Mouse (Mus musculus) stomach, postnatal 0 days (tissue): ENCODE results near the gene Wdr24. TPM values are rescaled to one million over a fixed set of nuclear protein-coding genes. Genes with fewer than 3 reads are reported as not detected.

Experiments used
- ATAC-seq: fragments of 200-750 bp; cut with Nextera tagmentation; 2 replicates; pipeline ENCODE4 v1.8.0; 2017; ENCODE audit not compliant: low FRiP score, low TSS enrichment
- DNase-seq: peaks from one replicate; pipeline ENCODE4 v3.0.0-alpha.2; 2016; ENCODE audit warnings: low spot score
- H3K27ac ChIP-seq: fragments of 300-500 bp; sonication (generic); replicated peaks from 2 replicates; pipeline ENCODE4 v1.5.1; 2014; ENCODE audit warnings: mild to moderate bottlenecking, control low read depth
- H3K27me3 ChIP-seq: fragments of 300-500 bp; sonication (generic); 2 replicates; pipeline ENCODE4 v1.6.1; 2014; ENCODE audit warnings: low read length; ENCODE audit not compliant: control insufficient read depth, insufficient read depth
- H3K36me3 ChIP-seq: fragments of 300-500 bp; sonication (generic); 2 replicates; pipeline ENCODE4 v1.6.1; 2014; ENCODE audit warnings: low read length, mixed read lengths; ENCODE audit not compliant: control insufficient read depth, insufficient read depth
- H3K4me1 ChIP-seq: fragments of 300-500 bp; sonication (generic); replicated peaks from 2 replicates; pipeline ENCODE4 v1.6.1; 2014; ENCODE audit warnings: antibody characterized with exemption; ENCODE audit not compliant: control insufficient read depth, insufficient read depth
- H3K4me2 ChIP-seq: fragments of 300-500 bp; sonication (generic); replicated peaks from 2 replicates; pipeline ENCODE4 v1.6.1; 2014; ENCODE audit warnings: low read depth, mild to moderate bottlenecking, control low read depth, moderate library complexity
- H3K4me3 ChIP-seq: fragments of 300-500 bp; sonication (generic); 2 replicates; pipeline ENCODE4 v1.5.1; 2014; ENCODE audit warnings: low read depth, low read length, control low read depth
- H3K9ac ChIP-seq: fragments of 300-500 bp; sonication (generic); 2 replicates; pipeline ENCODE4 v1.6.1; 2014; ENCODE audit warnings: mild to moderate bottlenecking, low read length, control low read depth, mixed read lengths
- H3K9me3 ChIP-seq: fragments of 300-500 bp; sonication (generic); 2 replicates; pipeline ENCODE4 v1.6.1; 2016; ENCODE audit warnings: low read length; ENCODE audit not compliant: control insufficient read depth
- CTCF ChIP-seq: IDR thresholded peaks from 2 replicates; pipeline ENCODE4 v1.5.1; 2016; ENCODE audit warnings: antibody characterized with exemption, low read depth, mild to moderate bottlenecking, moderate library complexity
- EP300 ChIP-seq: optimal IDR thresholded peaks from 2 replicates; pipeline ENCODE3; 2016; ENCODE audit warnings: antibody characterized with exemption
- WGBS: fragments of 180-500 bp; shearing (Covaris S2); extraction: QIAGEN DNeasy Blood & Tissue Kit; methylation state at CpG from one replicate; pipeline ENCODE4 v1.1.7; 2014; 5-methylcytosine and 5-hydroxymethylcytosine counted together
- polyA plus RNA-seq: library from polyadenylated mRNA; unstranded; fragments of >200 nt; fragmentation: Nextera tagmentation; extraction: Ambion mirVana; gene quantifications from 2 replicates; pipeline ENCODE4 v1.2.1, GENCODE M21; 2015

The Wdr24 gene
- polyA plus RNA-seq, 1 experiment from 2014 or later = 10.8 TPM

- Histone ChIP-seq H3K27me3 (no peaks in the 10 kb centered on the region), H3K4me1 (peaks cover 24% of the 10 kb centered on the region), H3K4me2 (peak overlapping the region; percentile 88; the same call in 1 of the 2 replicates), H3K4me3 (no peak overlapping the region), H3K36me3 (peaks cover 14% of the 10 kb centered on the region), H3K27ac (0 out of 2 replicates have a peak overlapping the region, but pooled peaks have one; percentile 40), H3K9me3 (no peaks in the 10 kb centered on the region), H3K9ac (peak overlapping the region; percentile 38; the same call in 1 of the 2 replicates)
- WGBS = 84% methylated on average over 14 of the region's 14 CpGs
- TF ChIP-seq CTCF (no peak), EP300 (no peak)
- ATAC-seq = no peak
- no peak for DNase-seq
These were observed 7.5 kb downstream of the Wdr24 start for GRCm38 (mm10) chr17:25830806-25831431.

GRCm38 (mm10) chr17:25831451-25832281 is 8.2 kb downstream of the Wdr24 start:
- no peak for TF ChIP-seq CTCF
- TF ChIP-seq EP300 = no peak
- H3K9me3 ChIP-seq = no peaks in the 10 kb centered on the region
- H3K27ac ChIP-seq = peak overlapping the region; percentile 93
- DNase-seq = no peak
- no peaks in the 10 kb centered on the region for H3K27me3 ChIP-seq
- peak overlapping the region; percentile 88 for H3K4me2 ChIP-seq
- peak overlapping the region; percentile 85 for H3K9ac ChIP-seq
- peaks cover 14% of the 10 kb centered on the region for H3K36me3 ChIP-seq
- H3K4me3 ChIP-seq = peak overlapping the region; percentile 78
- peaks cover 30% of the 10 kb centered on the region for H3K4me1 ChIP-seq
- ATAC-seq = no peak
- WGBS = 40% methylated on average over 21 of the region's 21 CpGs

GRCm38 (mm10) chr17:25832436-25833290 is 9.2 kb downstream of the Wdr24 start:
- TF ChIP-seq EP300 = peak; percentile 92
- 0 out of 2 replicates have a peak, but pooled peaks have one; percentile 4 for TF ChIP-seq CTCF
- H3K27ac ChIP-seq = peak overlapping the region; percentile 98
- ATAC-seq = peak; percentile 89
- WGBS = 1% methylated on average over 63 of the region's 77 CpGs
- peak overlapping the region; percentile 78 for H3K4me3 ChIP-seq
- no peaks in the 10 kb centered on the region for H3K9me3 ChIP-seq
- H3K4me2 ChIP-seq = peak overlapping the region; percentile 88
- peak; percentile 100 for DNase-seq
- no peaks in the 10 kb centered on the region for H3K27me3 ChIP-seq
- peaks cover 34% of the 10 kb centered on the region for H3K4me1 ChIP-seq
- peaks cover 9% of the 10 kb centered on the region for H3K36me3 ChIP-seq
- peak overlapping the region; percentile 85 for H3K9ac ChIP-seq

GRCm38 (mm10) chr17:25833291-25833663 is 9.8 kb downstream of the Wdr24 start, which contains the start of gene Stub1:
Stub1 (minus strand) TSS chr17:25833404.
- Histone ChIP-seq H3K4me2 (peak within 1 kb of the TSS; percentile 88), H3K4me1 (peaks cover 34% of the 10 kb centered on the region), H3K9ac (peak within 1 kb of the TSS; percentile 85), H3K36me3 (peaks cover 12% of the 10 kb centered on the region), H3K9me3 (no peaks in the 10 kb centered on the region), H3K27ac (peak within 1 kb of the TSS; percentile 98), H3K27me3 (no peaks in the 10 kb centered on the region), H3K4me3 (peak within 1 kb of the TSS; percentile 78)
- under 1% methylated on average over 24 of the region's 24 CpGs for WGBS
- TF ChIP-seq EP300 (no peak), CTCF (no peak)
- ATAC-seq (peak; percentile 65), DNase-seq (peak; percentile 94)

- Histone ChIP-seq H3K36me3 (peaks cover 13% of the 10 kb centered on the region), H3K27me3 (no peaks in the 10 kb centered on the region), H3K4me2 (peak overlapping the region; percentile 88), H3K4me1 (peaks cover 31% of the 10 kb centered on the region), H3K9me3 (no peaks in the 10 kb centered on the region), H3K9ac (peak overlapping the region; percentile 80), H3K27ac (peak overlapping the region; percentile 98), H3K4me3 (peak overlapping the region; percentile 78)
- no peak for TF ChIP-seq EP300
- TF ChIP-seq CTCF = no peak
- no peak for DNase-seq
- no peak for ATAC-seq
- 9% methylated on average over 6 of the region's 6 CpGs for WGBS
These were observed 10.7 kb downstream of the Wdr24 start for GRCm38 (mm10) chr17:25833961-25834594.
